Mouse (Mus musculus): ENCODE measurements around the gene Bpifa5.
"Not testable (repeated sequence)": the region's sequence is repeated elsewhere in the genome, so short reads cannot be mapped to it uniquely, and the experiment has no call there.

Gene Bpifa5

GRCm38 (mm10) chr2:154162307-154162706, at the start of gene Bpifa5:
Gene Bpifa5 (plus strand): TSS chr2:154162607.
- DNase-seq: no peak

GRCm38 (mm10) chr2:154117381-154117780, 45.0 kb upstream of the Bpifa5 start:
- DNase-seq: peak; percentile 9 to 36

DNA sequence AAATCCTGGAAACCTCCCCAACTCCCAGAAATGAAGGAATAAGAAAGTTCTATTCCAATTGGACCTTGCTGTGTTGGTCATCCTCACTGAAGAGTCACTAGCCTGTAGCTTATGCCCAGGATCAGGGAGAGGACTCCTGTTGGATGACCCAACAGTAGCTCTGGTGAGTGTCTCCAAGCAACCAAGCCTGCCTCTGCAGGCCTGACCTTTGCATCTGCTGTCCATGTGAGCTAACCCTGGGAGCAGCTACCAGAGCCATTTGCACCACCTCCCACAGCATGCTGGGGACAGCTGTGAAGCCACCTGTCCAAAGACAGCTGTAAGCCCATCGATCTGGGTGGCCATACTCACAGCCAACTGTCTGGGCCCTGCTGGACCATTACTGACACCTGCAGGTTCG, 32.3 kb upstream of the Bpifa5 start, which contains the start of gene Bpifa3:
Bpifa3 (plus strand) TSS at position 217 of the 400 bp plus-strand sequence.
- no peak for DNase-seq

GRCm38 (mm10) chr2:154142580-154142979, 19.8 kb upstream of the Bpifa5 start, which contains the start of gene Bpifa1:
Gene Bpifa1 (plus strand): TSS chr2:154142880.
- DNase-seq: no peak

DNA sequence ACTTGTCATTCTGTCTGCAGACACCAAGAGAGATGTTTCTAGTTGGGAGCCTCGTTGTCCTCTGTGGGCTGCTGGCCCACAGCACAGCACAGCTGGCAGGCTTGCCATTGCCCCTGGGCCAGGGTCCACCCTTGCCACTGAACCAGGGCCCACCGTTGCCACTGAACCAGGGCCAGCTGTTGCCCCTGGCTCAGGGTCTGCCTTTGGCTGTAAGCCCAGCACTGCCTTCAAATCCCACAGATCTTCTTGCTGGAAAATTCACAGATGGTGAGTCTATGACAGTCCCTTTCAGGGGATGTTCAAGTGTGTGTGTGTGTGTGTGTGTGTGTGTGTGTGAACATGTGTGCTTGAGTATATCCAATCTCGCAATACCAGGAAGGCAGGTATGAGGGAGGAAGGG, 18.7 kb upstream of the Bpifa5 start:
- no peak for DNase-seq

DNA sequence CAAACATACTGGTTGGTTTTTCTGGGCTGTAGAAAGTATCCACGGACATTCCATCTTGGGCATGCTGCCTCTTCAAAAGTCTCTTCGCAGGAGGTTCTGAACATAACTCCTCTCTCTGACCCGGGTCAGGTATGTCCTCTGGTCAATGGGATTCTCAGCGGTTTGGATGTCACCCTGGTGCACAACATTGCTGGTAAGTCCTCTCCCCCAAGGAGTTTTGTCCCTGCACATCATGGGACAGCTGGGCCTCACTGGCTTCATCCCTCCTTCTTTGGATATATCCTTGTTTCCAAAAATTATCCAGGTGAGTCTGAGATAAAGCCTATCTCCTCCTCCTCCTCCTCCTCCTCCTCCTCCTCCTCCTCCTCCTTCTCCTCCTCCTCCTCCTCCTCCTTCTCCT, 14.9 kb upstream of the Bpifa5 start:
- DNase-seq: no peak

DNA sequence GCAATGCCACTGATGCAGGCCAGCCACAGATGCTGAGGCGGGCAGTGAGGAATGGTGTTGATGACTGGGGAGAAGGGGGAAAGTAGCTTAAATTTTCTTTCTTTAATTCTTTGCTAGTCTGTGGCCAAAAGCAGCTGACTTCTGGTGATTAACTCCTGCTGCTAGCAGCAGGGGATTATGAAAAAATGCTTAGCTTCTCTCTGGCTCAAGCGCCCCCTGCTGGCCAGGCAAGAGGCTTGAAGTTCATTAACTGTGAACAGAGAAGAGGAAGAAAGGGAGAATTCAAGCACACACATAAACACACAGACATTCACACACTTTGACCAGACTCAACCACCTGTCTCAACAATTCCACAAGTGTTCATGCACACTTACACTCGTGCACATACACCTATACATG, 4.0 kb upstream of the Bpifa5 start:
- DNase-seq: peak in 1 of 2 experiments; percentile 44

- DNase-seq: no peak
These were observed 899 bp downstream of the Bpifa5 start for GRCm38 (mm10) chr2:154163306-154163705.

DNA sequence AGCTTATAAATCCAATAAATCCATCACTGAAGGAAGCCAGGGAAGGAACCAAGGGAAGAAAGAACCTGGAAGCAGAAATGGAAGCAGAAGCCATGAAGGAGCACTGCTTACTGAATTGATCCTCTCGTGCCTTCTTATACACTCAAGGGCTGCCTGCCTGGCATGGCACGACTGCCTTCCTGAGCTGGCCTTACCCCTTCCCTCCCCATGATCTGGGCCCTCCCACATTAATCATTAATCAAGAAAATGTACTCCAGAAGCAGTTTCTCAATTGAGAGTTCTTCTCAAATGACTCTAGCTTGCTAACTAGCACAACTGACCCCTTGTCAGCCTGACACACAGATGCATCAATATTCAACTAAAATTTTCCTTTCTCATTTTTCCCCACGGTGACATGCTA, 6.8 kb downstream of the Bpifa5 start:
- DNase-seq: peak in 1 of 2 experiments; percentile 31

DNA sequence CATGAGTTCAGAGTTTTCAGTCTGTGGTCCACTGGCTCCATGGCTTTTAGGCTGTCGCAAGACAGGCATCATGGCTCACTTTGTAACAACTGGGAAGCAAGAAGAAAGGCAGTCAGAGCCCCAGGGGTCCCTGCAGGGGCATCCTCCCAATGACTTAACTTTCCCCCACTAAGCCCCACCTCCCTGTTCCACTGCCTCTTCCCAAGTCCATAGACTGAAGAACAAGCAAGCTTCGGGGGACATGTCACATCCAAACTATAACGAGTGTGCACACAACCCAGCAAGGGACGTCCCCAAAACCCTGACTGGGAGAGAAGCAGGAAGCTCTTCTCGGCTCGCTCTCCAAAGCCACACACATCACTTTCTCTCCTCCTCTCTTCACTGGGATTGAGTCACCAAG, 9.2 kb downstream of the Bpifa5 start:
- no peak for DNase-seq

DNA sequence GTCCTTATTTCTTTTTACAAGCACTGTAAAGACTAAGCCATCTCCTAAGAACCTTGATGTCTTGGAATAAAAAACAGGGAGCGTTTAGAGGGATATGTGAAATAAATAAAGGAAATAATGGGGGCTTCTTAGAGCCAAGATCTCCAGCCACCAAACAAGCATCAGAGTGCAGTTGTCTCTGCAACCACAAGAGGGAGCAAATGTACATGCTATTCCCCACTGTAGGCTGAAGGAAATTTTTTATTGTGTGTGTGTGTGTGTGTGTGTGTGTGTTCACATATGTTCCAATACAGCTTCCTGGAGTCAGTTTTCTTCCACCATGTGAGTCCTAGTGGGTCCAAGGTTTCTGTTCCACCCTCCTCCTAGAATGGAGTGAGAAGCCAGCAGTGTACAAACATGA, 10.9 kb downstream of the Bpifa5 start:
- DNase-seq: peak in 1 of 2 experiments; percentile 56

GRCm38 (mm10) chr2:154181900-154182299, 19.5 kb downstream of the Bpifa5 start:
- DNase-seq: not testable (repeated sequence)

- DNase-seq: not testable (repeated sequence)
These were observed 20.7 kb downstream of the Bpifa5 start for GRCm38 (mm10) chr2:154183061-154183460.

DNA sequence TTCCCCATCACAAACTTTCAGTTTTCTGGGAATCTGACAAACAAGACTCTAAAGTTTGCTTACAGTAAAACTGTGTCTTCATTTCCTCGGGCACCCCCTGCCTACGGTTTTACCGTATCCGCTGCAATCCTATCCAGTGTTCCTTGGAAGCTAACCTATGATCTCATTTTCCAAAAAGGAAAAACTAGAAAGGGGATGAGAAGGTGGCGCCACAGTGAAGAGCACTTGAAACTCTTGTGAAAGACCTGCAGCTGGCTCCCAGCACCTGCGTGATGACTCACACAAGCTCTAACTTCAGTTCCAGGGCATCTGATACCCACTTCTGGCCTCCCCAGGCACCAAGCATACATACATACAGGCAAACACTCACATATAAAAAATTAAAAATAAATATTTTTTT, 22.9 kb downstream of the Bpifa5 start:
- DNase-seq: peak; percentile 34 to 63

DNA sequence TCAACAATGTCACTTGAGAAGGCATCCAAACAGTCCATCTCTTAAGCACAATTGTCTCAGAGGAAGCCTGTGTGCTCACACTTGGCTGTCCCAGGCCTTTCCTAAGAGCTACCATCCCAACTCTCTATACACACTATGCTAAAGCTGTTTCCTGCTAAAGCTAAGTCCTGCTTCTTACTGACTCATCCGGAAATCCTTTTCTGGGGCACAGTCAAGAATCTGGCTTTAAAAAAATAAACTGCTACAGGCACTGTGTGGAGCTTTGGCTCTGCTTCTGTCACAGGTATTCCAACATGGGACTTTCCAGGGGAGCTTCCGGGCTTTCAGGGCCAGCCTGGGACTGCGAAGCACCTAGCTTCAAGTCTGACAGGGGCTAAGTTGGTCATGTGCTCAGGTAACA, 23.3 kb downstream of the Bpifa5 start:
- DNase-seq: no peak

GRCm38 (mm10) chr2:154187468-154187867, 25.1 kb downstream of the Bpifa5 start:
- DNase-seq: no peak

GRCm38 (mm10) chr2:154189877-154190434, 27.5 kb downstream of the Bpifa5 start:
- DNase-seq: no peak

DNA sequence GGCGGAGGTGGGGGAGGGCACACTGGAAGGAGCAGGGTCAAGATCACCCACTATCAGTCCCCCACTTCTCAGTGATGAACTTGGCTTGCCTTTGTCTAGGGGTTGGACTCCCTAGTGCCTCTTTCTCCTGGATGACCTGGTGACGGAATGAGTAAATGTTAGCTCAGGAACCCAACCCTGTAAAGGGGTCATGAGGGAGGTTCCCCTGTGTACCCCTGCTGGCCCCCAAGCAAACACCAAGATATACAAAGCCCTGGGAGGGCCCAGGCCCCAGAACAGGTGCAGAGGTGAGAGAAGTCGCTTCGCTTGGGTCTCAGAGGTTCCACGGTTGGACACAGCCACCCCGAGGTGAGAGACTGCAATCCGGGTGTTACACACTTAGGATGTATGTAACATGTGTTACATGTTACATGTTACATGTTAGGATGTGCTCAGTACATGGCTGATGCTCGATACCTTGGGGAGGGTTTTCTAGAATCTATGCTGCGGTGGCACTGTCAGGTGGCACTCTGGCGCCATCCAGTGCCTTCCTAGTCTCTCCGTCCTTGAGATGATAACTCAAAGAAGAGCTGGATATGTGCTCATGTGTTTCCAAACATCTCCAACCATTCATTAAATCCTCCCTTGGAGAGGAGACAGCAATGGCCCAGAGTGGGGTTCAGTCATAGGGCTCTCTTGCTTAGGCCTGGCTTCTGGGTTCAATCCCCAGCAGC, 28.3 kb downstream of the Bpifa5 start, which contains the start of gene Bpifb1:
Bpifb1 (plus strand) TSS at position 273 of the 713 bp plus-strand sequence.
- DNase-seq: no peak

- DNase-seq: no peak
These were observed 29.7 kb downstream of the Bpifa5 start for GRCm38 (mm10) chr2:154192141-154192540.

DNA sequence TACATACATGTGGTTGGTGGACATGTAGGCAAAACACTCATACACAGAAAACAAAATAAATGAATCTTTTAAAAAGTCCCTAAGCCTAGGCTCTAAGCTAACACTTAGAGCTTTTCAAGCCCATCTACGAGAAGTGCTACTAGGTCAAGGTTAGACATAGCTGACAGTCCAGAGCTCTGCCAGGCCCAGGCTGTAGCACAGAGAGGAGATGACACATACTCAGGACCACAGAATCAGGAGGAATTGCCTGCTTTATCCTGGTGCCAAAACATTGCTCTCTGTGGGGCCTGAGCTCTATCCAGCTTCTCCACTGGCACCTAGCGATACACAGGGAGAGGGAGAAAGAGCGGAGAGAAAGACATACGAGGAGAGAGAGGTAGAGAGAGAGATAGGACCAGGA, 30.7 kb downstream of the Bpifa5 start:
- DNase-seq: no peak

DNA sequence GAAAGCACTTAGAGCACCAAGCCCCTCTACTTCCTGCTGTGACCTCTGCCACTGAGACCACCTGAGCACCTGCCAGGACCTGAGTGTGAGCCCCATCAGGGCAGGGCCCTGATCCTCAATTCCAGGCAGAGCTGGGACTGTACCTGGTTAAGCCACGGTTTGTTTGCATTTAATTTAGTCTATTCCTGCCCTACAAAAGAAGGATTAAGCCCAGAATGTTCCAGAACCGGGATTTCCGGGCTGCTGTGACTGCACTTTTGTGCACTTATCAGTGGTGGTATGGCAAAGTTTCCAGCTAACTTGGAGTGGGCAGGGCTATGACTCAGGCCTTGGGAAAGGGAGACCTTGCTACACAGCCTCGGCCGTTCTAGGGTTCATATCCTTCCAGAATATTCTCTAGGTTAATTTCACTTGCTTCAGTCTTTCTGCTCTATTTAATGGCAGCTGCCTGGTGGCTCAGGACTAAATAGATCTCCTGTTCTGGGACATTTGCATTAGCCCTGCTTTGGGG, 31.6 kb downstream of the Bpifa5 start:
- no peak for DNase-seq

DNA sequence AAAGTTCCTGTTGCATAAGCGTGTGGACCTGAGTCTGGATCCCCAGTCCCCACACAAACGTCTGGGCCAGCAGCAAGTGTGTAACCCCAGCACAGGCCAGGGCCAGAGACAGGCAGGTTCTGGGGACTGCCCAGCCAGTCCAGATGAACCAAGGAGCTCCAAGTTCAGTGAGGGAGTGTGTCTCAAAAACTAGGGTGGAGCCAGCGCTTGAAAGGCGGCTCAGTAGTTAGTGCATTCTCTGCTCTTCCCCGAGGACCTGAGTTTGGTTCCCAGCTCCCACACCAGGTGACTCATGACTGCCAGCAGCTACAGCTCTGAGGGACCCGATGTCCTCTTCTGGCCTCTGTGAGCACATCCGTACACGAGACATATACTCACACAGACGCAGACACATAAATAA, 34.6 kb downstream of the Bpifa5 start:
- DNase-seq: no peak

- no peak for DNase-seq
These were observed 42.2 kb downstream of the Bpifa5 start for GRCm38 (mm10) chr2:154204630-154205029.

DNA sequence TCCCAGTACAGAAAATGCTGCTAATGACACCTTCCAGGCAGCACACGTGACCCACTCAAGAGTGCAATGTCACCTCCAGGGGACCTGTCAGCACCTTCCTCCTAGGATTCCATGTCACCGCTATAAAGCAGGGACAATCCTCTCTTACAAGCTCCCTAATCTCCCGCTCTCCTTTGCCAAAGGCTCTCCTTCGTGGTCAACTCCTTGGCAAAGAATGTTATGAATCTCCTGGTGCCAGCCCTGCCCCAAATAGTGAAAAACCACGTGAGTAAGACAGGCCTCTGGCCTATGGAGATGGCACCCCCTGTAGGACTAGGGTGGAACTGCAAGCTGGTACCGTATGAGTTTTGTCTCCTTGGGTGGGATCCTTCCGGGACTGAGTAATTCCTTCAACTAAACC, 44.5 kb downstream of the Bpifa5 start:
- peak; percentile 41 to 57 for DNase-seq
